Mouse (Mus musculus): ENCODE data around the gene Plxnb2. TPM values are rescaled to one million over a fixed set of nuclear protein-coding genes. Genes with fewer than 3 reads are reported as not detected.

Plxnb2 gene
- polyA plus RNA-seq, 1 experiment from 2014 or later = 152 TPM

GRCm38 (mm10) chr15:89177576-89178259, 2.9 kb downstream of the Plxnb2 start:
- Histone ChIP-seq H3K27ac (replicated peaks) (peak overlapping the region; percentile 73), H3K4me1 (peaks cover 91% of the 10 kb centered on the region), H3K4me3 (peak overlapping the region; percentile 84), H3K36me3 (replicated peaks) (peaks cover 20% of the 10 kb centered on the region; the same call in 1 of the 2 replicates), H3K27me3 (replicated peaks; ENCODE audit: low read depth, poor library complexity, severe bottlenecking) (no peaks in the 10 kb centered on the region), H3K9me3 (no peaks in the 10 kb centered on the region)
- 73% methylated on average over 4 of the region's 4 CpGs for WGBS
- no peak for DNase-seq (ENCODE audit: low spot score)

GRCm38 (mm10) chr15:89177121-89177520, 3.5 kb downstream of the Plxnb2 start:
- no peak for DNase-seq (ENCODE audit: low spot score)
- Histone ChIP-seq H3K27ac (replicated peaks) (peak overlapping the region; percentile 73), H3K36me3 (replicated peaks) (peaks cover 20% of the 10 kb centered on the region; the same call in 1 of the 2 replicates), H3K4me1 (peaks cover 91% of the 10 kb centered on the region), H3K27me3 (replicated peaks; ENCODE audit: low read depth, poor library complexity, severe bottlenecking) (no peaks in the 10 kb centered on the region), H3K4me3 (peak overlapping the region; percentile 84), H3K9me3 (no peaks in the 10 kb centered on the region)
- 18% methylated on average over 5 of the region's 5 CpGs for WGBS

- Histone ChIP-seq H3K4me1 (peaks cover 91% of the 10 kb centered on the region), H3K27me3 (replicated peaks; ENCODE audit: low read depth, poor library complexity, severe bottlenecking) (no peaks in the 10 kb centered on the region), H3K36me3 (replicated peaks) (peaks cover 32% of the 10 kb centered on the region), H3K4me3 (peak overlapping the region; percentile 76; the same call in 1 of the 2 replicates), H3K27ac (replicated peaks) (no peak overlapping the region), H3K9me3 (no peaks in the 10 kb centered on the region)
- 85% methylated on average over 13 of the region's 13 CpGs for WGBS
- DNase-seq (ENCODE audit: low spot score) = no peak
Observed at GRCm38 (mm10) chr15:89175411-89176155, 5.0 kb downstream of the Plxnb2 start.

- H3K4me1 ChIP-seq = peaks cover 97% of the 10 kb centered on the region
- H3K27ac ChIP-seq (replicated peaks) = no peak overlapping the region
- WGBS = 60% methylated on average over 11 of the region's 11 CpGs
- no peaks in the 10 kb centered on the region for H3K9me3 ChIP-seq
- H3K36me3 ChIP-seq (replicated peaks) = peaks cover 39% of the 10 kb centered on the region
- H3K27me3 ChIP-seq (replicated peaks; ENCODE audit: low read depth, poor library complexity, severe bottlenecking) = no peaks in the 10 kb centered on the region
- DNase-seq (ENCODE audit: low spot score) = no peak
- H3K4me3 ChIP-seq = peak overlapping the region; percentile 76; the same call in 1 of the 2 replicates
Observed at GRCm38 (mm10) chr15:89174889-89175339, 5.7 kb downstream of the Plxnb2 start.

DNA sequence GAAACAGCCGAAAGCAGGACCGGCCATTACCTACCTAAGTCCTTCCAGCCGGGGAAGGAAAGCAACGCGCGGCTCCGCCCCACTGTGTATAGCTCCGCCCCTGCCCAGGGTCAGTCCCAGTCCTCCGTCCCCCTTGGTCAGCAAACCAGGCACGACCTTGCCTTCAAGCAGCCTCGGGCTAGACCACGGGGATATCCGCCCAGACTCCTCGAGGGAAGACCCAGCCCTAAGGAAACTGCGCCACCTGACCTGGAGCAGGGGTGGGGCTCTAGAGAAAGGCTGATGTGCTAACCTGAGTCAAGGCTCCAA, 6.7 kb downstream of the Plxnb2 start:
- WGBS = under 1% methylated on average over 15 of the region's 15 CpGs

GRCm38 (mm10) chr15:89173024-89173905, 7.3 kb downstream of the Plxnb2 start:
- peak; percentile 77 for DNase-seq (ENCODE audit: low spot score)
- peak overlapping the region; percentile 86 for H3K27ac ChIP-seq (replicated peaks)
- peaks cover 50% of the 10 kb centered on the region for H3K36me3 ChIP-seq (replicated peaks)
- no peaks in the 10 kb centered on the region for H3K27me3 ChIP-seq (replicated peaks; ENCODE audit: low read depth, poor library complexity, severe bottlenecking)
- WGBS = under 1% methylated on average over 65 of the region's 65 CpGs
- no peaks in the 10 kb centered on the region for H3K9me3 ChIP-seq
- H3K4me3 ChIP-seq = peak overlapping the region; percentile 76
- H3K4me1 ChIP-seq = peaks cover 96% of the 10 kb centered on the region

More for the DNA sequence above, 6.7 kb downstream of the Plxnb2 start:
- Histone ChIP-seq H3K4me1 (peaks cover 99% of the 10 kb centered on the region), H3K27ac (replicated peaks) (peak overlapping the region; percentile 86), H3K9me3 (no peaks in the 10 kb centered on the region), H3K4me3 (peak overlapping the region; percentile 76), H3K27me3 (replicated peaks; ENCODE audit: low read depth, poor library complexity, severe bottlenecking) (no peaks in the 10 kb centered on the region), H3K36me3 (replicated peaks) (peaks cover 49% of the 10 kb centered on the region)
- DNase-seq (ENCODE audit: low spot score) = peak; percentile 80

GRCm38 (mm10) chr15:89172276-89172935, 8.2 kb downstream of the Plxnb2 start:
- H3K4me1 ChIP-seq = peaks cover 88% of the 10 kb centered on the region
- no peaks in the 10 kb centered on the region for H3K27me3 ChIP-seq (replicated peaks; ENCODE audit: low read depth, poor library complexity, severe bottlenecking)
- no peaks in the 10 kb centered on the region for H3K9me3 ChIP-seq
- peak overlapping the region; percentile 76 for H3K4me3 ChIP-seq
- H3K27ac ChIP-seq (replicated peaks) = peak overlapping the region; percentile 86
- DNase-seq (ENCODE audit: low spot score) = no peak
- WGBS = 33% methylated on average over 17 of the region's 17 CpGs
- peaks cover 56% of the 10 kb centered on the region for H3K36me3 ChIP-seq (replicated peaks)

DNA sequence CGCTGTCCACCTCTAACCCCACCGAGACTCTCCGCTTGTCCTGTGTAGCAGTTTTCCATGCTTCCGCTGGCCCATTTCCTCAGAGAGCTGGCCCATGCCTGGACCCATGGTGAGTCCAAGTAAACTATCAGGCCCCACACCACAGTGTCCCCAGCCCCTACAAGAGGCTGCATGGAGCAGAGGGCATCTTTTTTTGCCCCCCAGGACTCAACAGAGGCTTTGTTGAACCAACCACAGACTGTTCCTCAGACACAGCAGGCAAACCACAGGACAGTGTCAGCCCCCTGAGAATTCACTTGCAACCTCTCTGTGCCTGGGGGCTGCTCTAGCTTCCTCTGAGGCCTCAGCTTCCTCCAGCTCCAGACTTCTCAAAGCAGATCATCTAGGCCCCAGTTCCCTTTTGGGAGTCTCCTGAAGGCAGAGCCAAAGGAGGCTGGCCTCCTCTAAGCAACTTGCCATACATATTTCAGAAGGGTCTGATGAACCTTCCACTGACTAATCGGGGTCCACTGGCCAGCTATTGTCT, 9.0 kb downstream of the Plxnb2 start:
- Histone ChIP-seq H3K27ac (replicated peaks) (peak overlapping the region; percentile 35), H3K4me3 (no peak overlapping the region), H3K9me3 (no peaks in the 10 kb centered on the region), H3K4me1 (peaks cover 79% of the 10 kb centered on the region), H3K36me3 (replicated peaks) (peaks cover 58% of the 10 kb centered on the region), H3K27me3 (replicated peaks; ENCODE audit: low read depth, poor library complexity, severe bottlenecking) (no peaks in the 10 kb centered on the region)
- DNase-seq (ENCODE audit: low spot score) = no peak
- WGBS = 85% methylated on average over 5 of the region's 5 CpGs

DNA sequence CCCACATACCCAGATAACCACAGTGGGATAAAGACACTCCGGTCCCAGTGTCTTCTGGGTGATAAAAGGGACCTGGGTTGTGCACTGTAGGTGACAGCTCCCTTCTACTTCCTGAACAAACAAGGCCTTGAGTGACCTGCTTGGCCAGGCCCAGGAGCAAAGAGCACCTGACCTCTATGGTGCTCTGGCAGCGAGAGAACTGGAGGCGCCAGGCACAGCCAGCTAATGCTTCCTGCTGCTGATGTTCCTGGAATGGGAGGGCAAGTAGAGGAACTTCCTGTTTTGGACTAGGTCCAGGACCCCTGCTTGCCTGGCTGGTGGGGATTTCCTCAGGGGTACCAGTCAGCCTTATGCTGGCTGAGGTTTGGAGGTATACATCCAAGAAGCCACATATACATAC, 10.5 kb downstream of the Plxnb2 start:
- Histone ChIP-seq H3K36me3 (replicated peaks) (peaks cover 67% of the 10 kb centered on the region), H3K4me1 (peaks cover 65% of the 10 kb centered on the region), H3K4me3 (peak overlapping the region; percentile 31; the same call in 1 of the 2 replicates), H3K9me3 (no peaks in the 10 kb centered on the region), H3K27me3 (replicated peaks; ENCODE audit: low read depth, poor library complexity, severe bottlenecking) (no peaks in the 10 kb centered on the region), H3K27ac (replicated peaks) (peak overlapping the region; percentile 72)
- 65% methylated on average over 3 of the region's 3 CpGs for WGBS
- no peak for DNase-seq (ENCODE audit: low spot score)

- no peaks in the 10 kb centered on the region for H3K9me3 ChIP-seq
- peak; percentile 88 for DNase-seq (ENCODE audit: low spot score)
- H3K27ac ChIP-seq (replicated peaks) = peak overlapping the region; percentile 72
- peaks cover 74% of the 10 kb centered on the region for H3K36me3 ChIP-seq (replicated peaks)
- peak overlapping the region; percentile 31 for H3K4me3 ChIP-seq
- H3K4me1 ChIP-seq = peaks cover 59% of the 10 kb centered on the region
- H3K27me3 ChIP-seq (replicated peaks; ENCODE audit: low read depth, poor library complexity, severe bottlenecking) = no peaks in the 10 kb centered on the region
- 6% methylated on average over 10 of the region's 10 CpGs for WGBS
Observed at GRCm38 (mm10) chr15:89169431-89169830, 11.2 kb downstream of the Plxnb2 start.

DNA sequence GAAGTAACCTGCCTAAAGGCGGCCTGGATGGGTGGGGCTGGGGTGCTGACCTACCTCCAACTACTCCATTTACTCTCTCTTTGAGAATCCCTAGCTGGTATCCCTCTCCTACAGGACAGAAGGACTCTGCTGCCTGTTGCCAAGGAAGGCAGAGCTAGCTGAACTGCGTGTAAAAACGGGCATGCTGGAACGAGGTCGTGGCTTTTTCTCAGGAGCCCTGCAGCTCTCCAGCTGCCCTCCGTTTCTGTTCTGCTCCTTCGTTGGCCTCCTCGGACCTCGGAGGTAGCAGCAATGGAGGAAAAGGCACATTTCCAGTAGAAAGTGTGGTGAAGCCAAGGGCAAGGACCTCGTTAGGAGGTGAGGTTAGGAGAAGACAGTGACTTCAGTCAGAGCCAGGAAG, 11.7 kb downstream of the Plxnb2 start:
- H3K27ac ChIP-seq (replicated peaks) = peak overlapping the region; percentile 72
- H3K4me1 ChIP-seq = peaks cover 53% of the 10 kb centered on the region
- no peaks in the 10 kb centered on the region for H3K9me3 ChIP-seq
- H3K36me3 ChIP-seq (replicated peaks) = peaks cover 79% of the 10 kb centered on the region
- DNase-seq (ENCODE audit: low spot score) = no peak
- H3K4me3 ChIP-seq = peak overlapping the region; percentile 31; the same call in 1 of the 2 replicates
- 59% methylated on average over 10 of the region's 10 CpGs for WGBS
- H3K27me3 ChIP-seq (replicated peaks; ENCODE audit: low read depth, poor library complexity, severe bottlenecking) = no peaks in the 10 kb centered on the region
